Mouse (Mus musculus) ES-E14 (cell line): ENCODE data around the gene Bmper.

Experiments used
- HCFC1 ChIP-seq: IDR thresholded peaks from 2 replicates; pipeline ENCODE4 v1.6.1; 2012; ENCODE audit warnings: low read length, inconsistent platforms, borderline replicate concordance; ENCODE audit not compliant: insufficient read depth
- MAFK ChIP-seq: IDR thresholded peaks from 2 replicates; pipeline ENCODE4 v1.6.1; 2014; ENCODE audit warnings: mild to moderate bottlenecking, low read depth, low read length, inconsistent platforms; ENCODE audit not compliant: insufficient read depth
- ZC3H11A ChIP-seq: IDR thresholded peaks from 2 replicates; pipeline ENCODE4 v1.6.1; 2012; ENCODE audit warnings: low read depth, mild to moderate bottlenecking, inconsistent platforms, low read length, borderline replicate concordance
- ZNF384 ChIP-seq: IDR thresholded peaks from 2 replicates; pipeline ENCODE4 v1.6.1; 2012; ENCODE audit warnings: low read depth, low read length, inconsistent platforms

- no peak for TF ChIP-seq HCFC1
- no peak for TF ChIP-seq ZNF384
- TF ChIP-seq MAFK: no peak
- no peak for TF ChIP-seq ZC3H11A
Measured at GRCm38 (mm10) chr9:23192567-23193331, 30.1 kb upstream of the Bmper start.
